Mouse (Mus musculus) lung, postnatal 0 days (tissue): Measurements from ENCODE around the gene Fhad1.

ENCODE experiments used
- CTCF ChIP-seq: IDR thresholded peaks from 2 replicates; pipeline ENCODE4 v1.5.1; 2016; ENCODE audit warnings: antibody characterized with exemption, mild to moderate bottlenecking
- EP300 ChIP-seq: IDR thresholded peaks from 2 replicates; pipeline ENCODE4 v1.6.1; 2016; ENCODE audit warnings: antibody characterized with exemption, mild to moderate bottlenecking, control low read depth

DNA sequence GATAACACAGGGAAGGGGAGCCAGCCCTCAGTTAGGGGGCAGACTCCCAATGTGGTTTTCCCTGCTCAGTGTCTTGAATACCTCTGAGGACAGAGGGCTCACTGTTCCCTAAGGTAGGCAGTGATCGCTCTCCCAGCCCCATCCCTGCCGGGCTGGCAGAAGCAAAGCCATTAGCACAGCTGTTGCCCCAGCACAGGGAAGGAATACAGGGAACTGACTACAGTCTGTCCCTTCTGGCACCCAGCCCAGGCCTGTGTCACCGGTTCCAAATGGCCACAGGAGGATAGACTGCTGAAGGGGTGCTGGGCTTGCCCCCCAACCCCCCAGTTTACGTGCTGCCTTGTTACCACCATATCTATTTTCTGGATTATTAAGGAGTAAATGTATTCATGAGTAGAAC, 147.4 kb downstream of the Fhad1 start:
- TF ChIP-seq EP300 (no peak), CTCF (no peak)
